Mouse (Mus musculus): ENCODE results near the gene Rnf103. TPM values are rescaled to one million over a fixed set of nuclear protein-coding genes. Genes with fewer than 3 reads are reported as not detected.

Gene Rnf103
- polyA plus RNA-seq, 1 experiment from 2014 or later = 26.5 TPM

DNA sequence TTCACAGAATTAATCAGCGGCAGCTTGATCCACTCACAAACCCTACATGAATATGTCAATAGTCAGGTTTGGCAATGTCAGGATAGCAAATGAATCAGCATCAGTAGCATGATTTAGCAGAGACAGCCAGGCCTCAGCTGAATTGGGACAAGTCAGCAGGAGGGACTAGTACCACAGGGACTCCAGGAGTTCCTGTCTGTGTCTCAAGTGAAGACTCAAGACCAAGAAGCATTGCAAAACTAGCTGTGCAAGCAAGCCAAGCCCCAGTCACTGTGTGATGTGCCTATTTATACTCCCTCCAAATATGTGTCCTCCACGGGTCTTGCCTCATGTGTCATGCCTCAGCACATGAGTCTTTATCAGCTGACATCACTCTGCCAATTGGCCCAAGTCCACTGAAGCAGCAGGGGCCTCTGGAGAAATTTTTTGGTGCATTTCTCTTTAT lies 61.8 kb downstream of the Rnf103 start:
- Histone ChIP-seq H3K4me2 (no peak overlapping the region), H3K27me3 (no peaks in the 10 kb centered on the region), H3K36me3 (no peaks in the 10 kb centered on the region), H3K27ac (replicated peaks) (no peak overlapping the region), H3K9me3 (no peaks in the 10 kb centered on the region), H3K4me3 (no peak overlapping the region), H3K4me1 (replicated peaks) (no peaks in the 10 kb centered on the region), H3K9ac (no peak overlapping the region)
- no peak for ATAC-seq (ENCODE audit: low FRiP score, low read depth)
- WGBS = 87% methylated on average over 2 of the region's 2 CpGs

- Histone ChIP-seq H3K9ac (no peak overlapping the region), H3K4me3 (no peak overlapping the region), H3K36me3 (peaks cover 7% of the 10 kb centered on the region; the same call in 1 of the 2 replicates), H3K27me3 (no peaks in the 10 kb centered on the region), H3K4me2 (no peak overlapping the region), H3K4me1 (replicated peaks) (no peaks in the 10 kb centered on the region), H3K9me3 (no peaks in the 10 kb centered on the region), H3K27ac (replicated peaks) (no peak overlapping the region)
- WGBS = 94% methylated on average over 2 of the region's 2 CpGs
- ATAC-seq (ENCODE audit: low FRiP score, low read depth) = no peak
These were observed 63.1 kb downstream of the Rnf103 start for GRCm38 (mm10) chr6:71556826-71557225.

Other genes with a start within 250 kb of the Rnf103 start
- gene Krcc1, start 222.2 kb upstream of the Rnf103 start, polyA plus RNA-seq (2015; fragmentation: Nextera tagmentation; extraction: Ambion mirVana) = 18.4 and 22.9 TPM in 2 replicates
- gene Smyd1, start 171.7 kb upstream of the Rnf103 start, polyA plus RNA-seq (2015; fragmentation: Nextera tagmentation; extraction: Ambion mirVana) = 0.16 and 0.43 TPM in 2 replicates
- gene Cd8b1, start 171.1 kb upstream of the Rnf103 start, polyA plus RNA-seq (2015; fragmentation: Nextera tagmentation; extraction: Ambion mirVana) = not detected in 2 replicates
- not detected in 2 replicates for gene Cd8a, start 120.5 kb upstream of the Rnf103 start, polyA plus RNA-seq (2015; fragmentation: Nextera tagmentation; extraction: Ambion mirVana)
- gene Rmnd5a, start 53.3 kb upstream of the Rnf103 start, polyA plus RNA-seq (2015; fragmentation: Nextera tagmentation; extraction: Ambion mirVana) = 10.4 and 11.5 TPM in 2 replicates
- gene Chmp3, start 49.9 kb downstream of the Rnf103 start, polyA plus RNA-seq (2015; fragmentation: Nextera tagmentation; extraction: Ambion mirVana) = 54.1 and 56.7 TPM in 2 replicates
- gene Kdm3a, start 139.1 kb downstream of the Rnf103 start, polyA plus RNA-seq (2015; fragmentation: Nextera tagmentation; extraction: Ambion mirVana) = 37.4 and 38.3 TPM in 2 replicates
- 277 and 312 TPM in 2 replicates for gene Reep1, start 213.7 kb downstream of the Rnf103 start, polyA plus RNA-seq (2015; fragmentation: Nextera tagmentation; extraction: Ambion mirVana)